Mouse (Mus musculus): Measurements from ENCODE around the gene Thbs3. TPM values are rescaled to one million over a fixed set of nuclear protein-coding genes. Genes with fewer than 3 reads are reported as not detected.
A peak's percentile ranks its signal among the peaks of the same experiment; 100 is the strongest.

The Thbs3 gene
- polyA plus RNA-seq, 1 experiment from 2014 or later, result 84.2 TPM

- no peak for ATAC-seq
- Histone ChIP-seq H3K4me3 (replicated peaks; ENCODE audit: low read length) (no peak overlapping the region), H3K4me1 (replicated peaks; ENCODE audit: control insufficient read depth, insufficient read depth, low read length) (0 out of 2 replicates have a peak, but pooled peaks cover 3% of the 10 kb centered on the region), H3K9ac (replicated peaks; ENCODE audit: low read depth, low read length) (no peak overlapping the region), H3K4me2 (ENCODE audit: low read length) (no peak overlapping the region), H3K27me3 (replicated peaks; ENCODE audit: control insufficient read depth, insufficient read depth, low read length) (no peaks in the 10 kb centered on the region), H3K27ac (ENCODE audit: low read length) (no peak overlapping the region), H3K36me3 (ENCODE audit: control insufficient read depth, insufficient read depth) (no peaks in the 10 kb centered on the region), H3K9me3 (ENCODE audit: control insufficient read depth, low read length) (no peaks in the 10 kb centered on the region)
- 86% methylated on average over 5 of the region's 5 CpGs for WGBS
These were observed 40.0 kb downstream of the Thbs3 start for GRCm38 (mm10) chr3:89254994-89255393.

GRCm38 (mm10) chr3:89256177-89256576 is 41.2 kb downstream of the Thbs3 start:
- H3K4me2 ChIP-seq (ENCODE audit: low read length), result no peak overlapping the region
- H3K36me3 ChIP-seq (ENCODE audit: control insufficient read depth, insufficient read depth), result no peaks in the 10 kb centered on the region
- ATAC-seq, result no peak
- no peak overlapping the region for H3K9ac ChIP-seq (replicated peaks; ENCODE audit: low read depth, low read length)
- no peaks in the 10 kb centered on the region for H3K9me3 ChIP-seq (ENCODE audit: control insufficient read depth, low read length)
- 0 out of 2 replicates have a peak, but pooled peaks cover 3% of the 10 kb centered on the region for H3K4me1 ChIP-seq (replicated peaks; ENCODE audit: control insufficient read depth, insufficient read depth, low read length)
- WGBS, result 82% methylated on average over 5 of the region's 5 CpGs
- H3K27ac ChIP-seq (ENCODE audit: low read length), result no peak overlapping the region
- H3K4me3 ChIP-seq (replicated peaks; ENCODE audit: low read length), result no peak overlapping the region
- H3K27me3 ChIP-seq (replicated peaks; ENCODE audit: control insufficient read depth, insufficient read depth, low read length), result no peaks in the 10 kb centered on the region

- Histone ChIP-seq H3K9ac (replicated peaks; ENCODE audit: low read depth, low read length) (no peak within 1 kb of the TSS), H3K4me1 (replicated peaks; ENCODE audit: control insufficient read depth, insufficient read depth, low read length) (no peaks in the 10 kb centered on the region), H3K4me3 (replicated peaks; ENCODE audit: low read length) (no peak within 1 kb of the TSS), H3K4me2 (ENCODE audit: low read length) (no peak within 1 kb of the TSS), H3K27ac (ENCODE audit: low read length) (no peak within 1 kb of the TSS), H3K9me3 (ENCODE audit: control insufficient read depth, low read length) (no peaks in the 10 kb centered on the region), H3K27me3 (replicated peaks; ENCODE audit: control insufficient read depth, insufficient read depth, low read length) (no peaks in the 10 kb centered on the region), H3K36me3 (ENCODE audit: control insufficient read depth, insufficient read depth) (no peaks in the 10 kb centered on the region)
- WGBS, result 56% methylated on average over 7 of the region's 7 CpGs
- no peak for ATAC-seq
These were observed 44.1 kb downstream of the Thbs3 start, which contains the start of gene Dpm3 for GRCm38 (mm10) chr3:89259076-89259475. Gene Dpm3 (plus strand): TSS chr3:89259358.

DNA sequence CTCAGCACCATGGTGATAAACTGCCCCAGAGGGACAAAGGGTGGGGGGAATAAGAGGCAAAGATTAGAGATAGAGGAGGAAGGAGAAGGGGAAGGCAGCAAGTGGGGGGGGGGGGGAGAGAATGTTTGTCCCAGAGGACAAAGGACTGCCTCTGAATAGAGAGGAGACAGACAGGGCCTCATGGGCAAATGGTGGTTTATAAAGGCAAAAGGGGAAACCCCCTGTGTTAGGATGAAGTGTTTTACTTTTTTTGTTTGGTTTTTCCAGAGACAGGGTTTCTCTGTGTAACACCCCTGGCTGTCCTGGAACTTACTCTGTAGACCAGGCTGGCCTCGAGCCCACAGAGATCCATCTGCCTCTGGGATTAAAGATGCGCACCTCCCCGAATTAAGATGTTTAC is 45.2 kb downstream of the Thbs3 start:
- H3K4me1 ChIP-seq (replicated peaks; ENCODE audit: control insufficient read depth, insufficient read depth, low read length), result no peaks in the 10 kb centered on the region
- H3K4me3 ChIP-seq (replicated peaks; ENCODE audit: low read length), result no peak overlapping the region
- H3K9ac ChIP-seq (replicated peaks; ENCODE audit: low read depth, low read length), result no peak overlapping the region
- no peak overlapping the region for H3K4me2 ChIP-seq (ENCODE audit: low read length)
- no peak overlapping the region for H3K27ac ChIP-seq (ENCODE audit: low read length)
- H3K9me3 ChIP-seq (ENCODE audit: control insufficient read depth, low read length), result no peaks in the 10 kb centered on the region
- no peak for ATAC-seq
- no peaks in the 10 kb centered on the region for H3K27me3 ChIP-seq (replicated peaks; ENCODE audit: control insufficient read depth, insufficient read depth, low read length)
- H3K36me3 ChIP-seq (ENCODE audit: control insufficient read depth, insufficient read depth), result no peaks in the 10 kb centered on the region
- 71% methylated on average over 3 of the region's 3 CpGs for WGBS

- Histone ChIP-seq H3K27ac (ENCODE audit: low read length) (no peak overlapping the region), H3K4me1 (replicated peaks; ENCODE audit: control insufficient read depth, insufficient read depth, low read length) (peaks cover 10% of the 10 kb centered on the region), H3K4me3 (replicated peaks; ENCODE audit: low read length) (no peak overlapping the region), H3K36me3 (ENCODE audit: control insufficient read depth, insufficient read depth) (no peaks in the 10 kb centered on the region), H3K4me2 (ENCODE audit: low read length) (no peak overlapping the region), H3K27me3 (replicated peaks; ENCODE audit: control insufficient read depth, insufficient read depth, low read length) (no peaks in the 10 kb centered on the region), H3K9ac (replicated peaks; ENCODE audit: low read depth, low read length) (no peak overlapping the region), H3K9me3 (ENCODE audit: control insufficient read depth, low read length) (no peaks in the 10 kb centered on the region)
- ATAC-seq, result no peak
- 77% methylated on average over 10 of the region's 10 CpGs for WGBS
These were observed 47.4 kb downstream of the Thbs3 start for GRCm38 (mm10) chr3:89262417-89262816.

GRCm38 (mm10) chr3:89266439-89266893 is 51.5 kb downstream of the Thbs3 start:
- no peaks in the 10 kb centered on the region for H3K27me3 ChIP-seq (replicated peaks; ENCODE audit: control insufficient read depth, insufficient read depth, low read length)
- under 1% methylated on average over 20 of the region's 20 CpGs for WGBS
- peak overlapping the region; percentile 75 for H3K4me2 ChIP-seq (ENCODE audit: low read length)
- H3K4me1 ChIP-seq (replicated peaks; ENCODE audit: control insufficient read depth, insufficient read depth, low read length), result peaks cover 27% of the 10 kb centered on the region
- peak; percentile 93 for ATAC-seq
- peak overlapping the region; percentile 65 for H3K4me3 ChIP-seq (replicated peaks; ENCODE audit: low read length)
- peak overlapping the region; percentile 62 for H3K27ac ChIP-seq (ENCODE audit: low read length)
- no peaks in the 10 kb centered on the region for H3K9me3 ChIP-seq (ENCODE audit: control insufficient read depth, low read length)
- H3K36me3 ChIP-seq (ENCODE audit: control insufficient read depth, insufficient read depth), result no peaks in the 10 kb centered on the region
- peak overlapping the region; percentile 92 for H3K9ac ChIP-seq (replicated peaks; ENCODE audit: low read depth, low read length)

DNA sequence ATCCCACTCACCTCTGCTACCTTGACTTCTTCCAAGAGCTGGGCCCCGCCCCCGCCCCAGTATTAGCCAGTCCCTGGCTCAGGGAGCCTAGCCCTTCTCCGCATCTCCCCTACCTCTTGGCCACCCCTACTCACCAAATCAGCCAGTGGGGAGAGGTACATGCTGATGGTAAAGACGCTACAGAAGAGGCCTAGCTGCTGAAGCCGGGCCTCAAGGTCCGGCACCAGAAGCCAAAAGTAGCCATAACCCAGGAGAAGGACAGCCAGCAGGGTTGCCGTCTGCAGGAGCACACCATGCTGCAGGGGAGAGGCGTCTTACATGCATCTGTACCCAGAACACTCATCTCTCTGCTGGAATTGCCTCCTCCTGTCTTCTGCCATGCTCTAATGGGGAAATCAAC is 53.9 kb downstream of the Thbs3 start:
- Histone ChIP-seq H3K9ac (replicated peaks; ENCODE audit: low read depth, low read length) (no peak overlapping the region), H3K4me2 (ENCODE audit: low read length) (no peak overlapping the region), H3K36me3 (ENCODE audit: control insufficient read depth, insufficient read depth) (no peaks in the 10 kb centered on the region), H3K4me3 (replicated peaks; ENCODE audit: low read length) (no peak overlapping the region), H3K27ac (ENCODE audit: low read length) (no peak overlapping the region), H3K27me3 (replicated peaks; ENCODE audit: control insufficient read depth, insufficient read depth, low read length) (no peaks in the 10 kb centered on the region), H3K4me1 (replicated peaks; ENCODE audit: control insufficient read depth, insufficient read depth, low read length) (peaks cover 27% of the 10 kb centered on the region), H3K9me3 (ENCODE audit: control insufficient read depth, low read length) (no peaks in the 10 kb centered on the region)
- WGBS, result 48% methylated on average over 8 of the region's 8 CpGs
- ATAC-seq, result no peak

DNA sequence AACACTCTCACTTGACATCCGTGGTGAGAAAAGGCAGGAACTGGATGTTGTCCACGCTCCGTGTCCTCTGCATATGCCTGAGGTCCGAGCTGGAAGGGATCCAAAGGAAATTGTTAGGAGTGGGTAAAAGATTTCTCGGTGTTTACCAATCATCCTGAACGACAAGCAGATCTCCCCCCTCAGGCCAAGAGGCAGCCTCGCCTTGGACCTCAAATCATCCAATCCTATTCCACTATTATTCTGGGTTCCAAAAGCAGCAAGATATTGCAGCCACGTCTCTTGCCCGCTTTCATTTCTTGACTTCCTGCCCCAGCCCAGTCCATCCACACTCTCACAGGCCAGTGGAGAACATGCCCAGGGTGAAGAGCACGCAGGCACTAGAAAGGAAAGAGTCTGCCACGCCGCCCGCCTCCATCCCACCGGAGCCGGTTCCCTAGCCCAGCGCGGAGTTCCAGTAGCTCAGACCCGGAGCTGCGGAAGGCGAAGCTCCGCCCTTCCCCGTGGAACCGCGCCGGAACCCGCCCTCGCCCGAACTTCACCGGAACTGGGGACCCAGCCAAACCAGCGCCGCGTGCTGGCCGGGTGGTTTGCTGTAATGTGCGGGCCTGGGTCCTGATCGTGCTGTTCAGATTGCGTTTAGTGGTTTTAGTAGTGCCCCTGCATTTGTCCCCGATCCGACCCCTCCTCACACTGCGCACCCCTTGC is 55.2 kb downstream of the Thbs3 start, which contains the start of gene Slc50a1:
Gene Slc50a1 (minus strand): TSS at position 520 of the 705 bp plus-strand sequence.
- peak within 1 kb of the TSS; percentile 61 for H3K4me3 ChIP-seq (replicated peaks; ENCODE audit: low read length)
- no peaks in the 10 kb centered on the region for H3K27me3 ChIP-seq (replicated peaks; ENCODE audit: control insufficient read depth, insufficient read depth, low read length)
- no peaks in the 10 kb centered on the region for H3K9me3 ChIP-seq (ENCODE audit: control insufficient read depth, low read length)
- H3K4me2 ChIP-seq (ENCODE audit: low read length), result peak within 1 kb of the TSS; percentile 86
- H3K9ac ChIP-seq (replicated peaks; ENCODE audit: low read depth, low read length), result peak within 1 kb of the TSS; percentile 80
- ATAC-seq, result peak; percentile 47
- peaks cover 27% of the 10 kb centered on the region for H3K4me1 ChIP-seq (replicated peaks; ENCODE audit: control insufficient read depth, insufficient read depth, low read length)
- 2% methylated on average over 39 of the region's 39 CpGs for WGBS
- peak within 1 kb of the TSS; percentile 61 for H3K27ac ChIP-seq (ENCODE audit: low read length)
- no peaks in the 10 kb centered on the region for H3K36me3 ChIP-seq (ENCODE audit: control insufficient read depth, insufficient read depth)

GRCm38 (mm10) chr3:89270891-89271290 is 55.9 kb downstream of the Thbs3 start:
- no peak for ATAC-seq
- WGBS, result 43% methylated on average over 6 of the region's 6 CpGs
- Histone ChIP-seq H3K9me3 (ENCODE audit: control insufficient read depth, low read length) (no peaks in the 10 kb centered on the region), H3K9ac (replicated peaks; ENCODE audit: low read depth, low read length) (peak overlapping the region; percentile 80), H3K27ac (ENCODE audit: low read length) (no peak overlapping the region; the same call in 1 of the 2 replicates), H3K4me3 (replicated peaks; ENCODE audit: low read length) (peak overlapping the region; percentile 61), H3K4me1 (replicated peaks; ENCODE audit: control insufficient read depth, insufficient read depth, low read length) (peaks cover 26% of the 10 kb centered on the region), H3K4me2 (ENCODE audit: low read length) (peak overlapping the region; percentile 86), H3K36me3 (ENCODE audit: control insufficient read depth, insufficient read depth) (no peaks in the 10 kb centered on the region), H3K27me3 (replicated peaks; ENCODE audit: control insufficient read depth, insufficient read depth, low read length) (no peaks in the 10 kb centered on the region)

Measured in forebrain, embryonic 16.5 days (tissue).